Mouse (Mus musculus) layer of hippocampus, adult 9-11 months (tissue): ENCODE measurements around the gene 6430548M08Rik.

Experiments
- DNase-seq: peaks from one replicate; pipeline ENCODE4 v3.0.0; 2022

Gene 6430548M08Rik

GRCm38 (mm10) chr8:120113758-120114255 lies at the start of gene 6430548M08Rik:
TSS of gene 6430548M08Rik (plus strand) at chr8:120114152.
- peak; percentile 100 for DNase-seq

GRCm38 (mm10) chr8:120065611-120066010 lies 48.3 kb upstream of the 6430548M08Rik start:
- no peak for DNase-seq

- DNase-seq, result no peak
Observed at GRCm38 (mm10) chr8:120066226-120066625, 47.7 kb upstream of the 6430548M08Rik start.

- DNase-seq, result no peak
Observed at GRCm38 (mm10) chr8:120067936-120068668, 45.9 kb upstream of the 6430548M08Rik start.

- peak; percentile 67 for DNase-seq
Observed at GRCm38 (mm10) chr8:120071684-120072083, 42.3 kb upstream of the 6430548M08Rik start.

DNA sequence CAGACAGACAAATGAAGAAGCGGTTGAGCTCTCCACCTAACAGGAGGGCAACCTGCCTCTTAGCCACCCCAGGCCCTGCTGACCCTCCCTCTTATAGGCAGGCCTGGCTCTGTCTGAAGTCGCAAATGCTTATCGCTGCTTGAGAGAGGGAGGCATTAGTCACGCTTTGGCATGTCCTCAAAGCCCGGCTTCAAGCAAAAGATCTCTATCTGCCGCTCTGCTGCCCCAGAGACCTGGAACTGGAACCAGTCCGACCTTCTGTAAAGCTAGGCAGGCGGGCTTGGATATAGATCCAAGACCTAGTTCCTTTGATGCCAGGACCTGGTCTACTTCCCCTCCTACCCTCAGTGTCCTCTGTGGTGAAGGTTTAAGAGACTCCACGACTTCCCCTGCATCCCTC lies 41.7 kb upstream of the 6430548M08Rik start:
- no peak for DNase-seq

- no peak for DNase-seq
Observed at GRCm38 (mm10) chr8:120072827-120073226, 41.1 kb upstream of the 6430548M08Rik start.

GRCm38 (mm10) chr8:120074516-120074915 lies 39.4 kb upstream of the 6430548M08Rik start:
- DNase-seq, result no peak

- no peak for DNase-seq
Observed at GRCm38 (mm10) chr8:120075347-120075746, 38.6 kb upstream of the 6430548M08Rik start.

DNA sequence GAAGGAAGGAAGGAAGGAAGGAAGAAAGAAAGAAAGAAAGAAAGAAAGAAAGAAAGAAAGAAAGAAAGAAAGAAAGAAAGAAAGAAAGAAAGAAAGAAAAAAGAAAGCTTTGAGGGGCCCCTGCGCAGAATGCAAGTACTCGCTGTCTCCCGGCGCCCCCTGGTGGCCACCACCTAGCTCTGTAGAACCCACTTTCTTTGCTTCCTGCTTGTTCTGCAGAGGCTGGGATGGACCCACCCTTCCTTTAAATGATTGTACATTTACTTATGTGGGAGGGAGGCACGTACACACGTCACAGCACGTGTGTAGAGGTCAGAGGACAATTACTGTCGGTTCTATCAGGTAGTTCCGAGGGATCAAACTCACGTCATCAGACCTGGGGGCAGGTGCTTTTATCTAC lies 35.9 kb upstream of the 6430548M08Rik start:
- DNase-seq, result peak; percentile 51

DNA sequence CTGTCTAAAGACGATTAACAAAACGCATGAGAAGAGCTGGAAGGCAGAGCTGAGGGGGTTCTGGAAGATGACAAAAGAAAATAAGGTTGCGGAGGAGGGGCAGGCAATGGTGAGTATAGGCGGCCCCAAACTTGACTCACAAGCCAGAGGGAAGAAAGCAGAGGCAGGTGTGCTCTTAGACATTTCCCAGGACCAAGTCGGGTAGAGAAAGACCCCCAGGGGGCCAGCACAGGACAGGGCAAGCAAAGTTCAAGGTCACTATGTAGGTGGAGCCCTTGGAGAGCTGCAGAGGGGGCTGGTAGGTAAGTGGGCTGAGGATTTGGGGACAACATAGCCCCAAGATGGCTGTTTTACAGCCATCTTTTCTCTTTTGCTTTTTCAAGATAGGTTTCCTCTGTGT lies 34.6 kb upstream of the 6430548M08Rik start:
- no peak for DNase-seq

DNA sequence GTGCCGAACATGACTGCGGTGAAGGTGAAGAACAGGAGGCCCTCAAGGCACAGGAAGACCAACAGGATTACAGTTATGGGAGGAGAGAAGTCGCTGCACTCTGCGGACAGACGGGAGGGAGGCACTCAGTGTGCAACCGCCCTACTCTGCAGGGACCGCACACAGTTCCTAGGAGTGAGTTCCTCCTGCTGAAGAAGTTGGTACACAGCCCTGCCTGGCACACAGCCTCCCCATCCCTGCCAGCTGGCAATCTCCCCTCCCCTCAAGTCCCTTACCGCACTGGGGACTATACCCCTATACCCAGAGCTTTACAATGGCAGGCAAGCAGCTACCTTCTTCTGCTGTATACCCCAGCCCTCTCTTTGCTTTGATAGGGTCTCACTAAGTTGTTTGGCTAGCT lies 30.7 kb upstream of the 6430548M08Rik start:
- DNase-seq, result no peak

- DNase-seq, result no peak
Observed at GRCm38 (mm10) chr8:120084783-120085182, 29.2 kb upstream of the 6430548M08Rik start.

DNA sequence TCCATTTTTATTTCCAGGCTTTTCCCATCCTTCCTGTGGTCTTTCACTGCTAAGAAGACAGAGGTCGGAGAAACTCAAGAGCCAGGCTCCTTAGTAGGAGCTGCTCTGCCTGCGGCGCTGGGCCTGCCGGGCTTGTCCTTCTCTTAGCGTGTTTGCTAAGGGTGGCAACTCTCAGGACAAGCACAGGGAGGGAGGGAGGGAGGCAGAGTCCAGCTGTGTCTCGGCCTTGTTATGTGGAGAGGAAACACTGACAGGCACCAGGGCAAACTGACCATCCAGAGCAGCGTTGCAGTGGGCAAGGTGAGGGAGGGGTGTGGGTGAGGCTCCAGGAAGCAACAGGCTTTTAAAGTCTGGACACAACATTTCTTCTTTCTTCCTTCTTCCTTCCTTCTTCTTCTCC lies 24.4 kb upstream of the 6430548M08Rik start:
- DNase-seq, result no peak

GRCm38 (mm10) chr8:120091032-120091431 lies 22.9 kb upstream of the 6430548M08Rik start:
- no peak for DNase-seq

DNA sequence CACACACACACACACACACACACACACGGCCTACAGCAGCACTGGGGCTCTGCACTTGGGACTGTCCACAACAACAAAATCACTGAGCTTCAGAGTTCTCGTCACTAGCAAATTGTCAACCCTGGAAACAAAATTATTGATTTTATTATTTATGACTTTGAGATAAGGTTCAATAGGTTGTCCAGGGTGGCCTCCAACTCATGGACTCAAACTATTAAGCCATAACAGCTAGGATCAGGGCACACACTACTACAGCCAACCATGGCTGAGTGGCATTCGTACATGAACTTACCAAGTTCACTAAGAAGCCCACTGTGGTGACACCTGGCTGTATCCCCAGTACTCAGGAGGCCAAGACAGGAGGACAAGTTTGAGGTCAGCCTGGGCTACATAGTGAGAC lies 20.8 kb upstream of the 6430548M08Rik start:
- no peak for DNase-seq

- DNase-seq, result no peak
Observed at GRCm38 (mm10) chr8:120094801-120095200, 19.2 kb upstream of the 6430548M08Rik start.

GRCm38 (mm10) chr8:120096486-120096885 lies 17.5 kb upstream of the 6430548M08Rik start:
- DNase-seq, result no peak

GRCm38 (mm10) chr8:120100388-120101067 lies 13.4 kb upstream of the 6430548M08Rik start:
- DNase-seq, result no peak

GRCm38 (mm10) chr8:120101068-120101972 lies 12.6 kb upstream of the 6430548M08Rik start, which contains the start of gene Zdhhc7:
TSS of gene Zdhhc7 (minus strand) at chr8:120101482.
- peak; percentile 78 for DNase-seq

- DNase-seq, result no peak
Observed at GRCm38 (mm10) chr8:120103916-120104315, 10.0 kb upstream of the 6430548M08Rik start.

GRCm38 (mm10) chr8:120104721-120105272 lies 9.2 kb upstream of the 6430548M08Rik start:
- DNase-seq, result no peak

GRCm38 (mm10) chr8:120109149-120109548 lies 4.8 kb upstream of the 6430548M08Rik start:
- peak; percentile 64 for DNase-seq
